Mouse (Mus musculus) heart, postnatal 0 days (tissue): Measurements from ENCODE around the gene Ston1. TPM values are rescaled to one million over a fixed set of nuclear protein-coding genes. Genes with fewer than 3 reads are reported as not detected.
A peak's percentile ranks its signal among the peaks of the same experiment; 100 is the strongest.

ENCODE experiments used
- ATAC-seq: fragments of 200-750 bp; cut with Nextera tagmentation; 2 replicates; pipeline ENCODE4 v1.8.0; 2017; ENCODE audit warnings: low read depth, moderate number of reproducible peaks, moderate library complexity; ENCODE audit not compliant: insufficient read depth
- DNase-seq: peaks from one replicate; pipeline ENCODE4 v3.0.0-alpha.2; 2016; ENCODE audit warnings: low spot score
- H3K27ac ChIP-seq: fragments of 300-500 bp; sonication (generic); 2 replicates; pipeline ENCODE4 v1.5.1; 2014; ENCODE audit warnings: low read depth, mild to moderate bottlenecking
- H3K27me3 ChIP-seq: fragments of 300-500 bp; sonication (generic); 2 replicates; pipeline ENCODE4 v1.6.1; 2014; ENCODE audit warnings: low read length, mixed read lengths; ENCODE audit not compliant: control insufficient read depth, insufficient read depth
- H3K36me3 ChIP-seq: fragments of 300-500 bp; sonication (generic); replicated peaks from 2 replicates; pipeline ENCODE4 v1.6.1; 2014; ENCODE audit warnings: low read length, mixed read lengths; ENCODE audit not compliant: control insufficient read depth, insufficient read depth
- H3K4me1 ChIP-seq: fragments of 300-500 bp; sonication (generic); 2 replicates; pipeline ENCODE4 v1.6.1; 2014; ENCODE audit warnings: antibody characterized with exemption; ENCODE audit not compliant: control insufficient read depth, insufficient read depth
- H3K4me2 ChIP-seq: fragments of 300-500 bp; sonication (generic); 2 replicates; pipeline ENCODE4 v1.6.1; 2014; ENCODE audit warnings: low read depth, mild to moderate bottlenecking, low read length, moderate library complexity
- H3K4me3 ChIP-seq: fragments of 300-500 bp; sonication (generic); 2 replicates; pipeline ENCODE4 v1.5.1; 2014; ENCODE audit warnings: low read depth, low read length
- H3K9ac ChIP-seq: fragments of 300-500 bp; sonication (generic); replicated peaks from 2 replicates; pipeline ENCODE4 v1.6.1; 2014; ENCODE audit warnings: low read depth, low read length, mixed read lengths
- H3K9me3 ChIP-seq: fragments of 300-500 bp; sonication (generic); replicated peaks from 2 replicates; pipeline ENCODE4 v1.6.1; 2016; ENCODE audit warnings: low read length; ENCODE audit not compliant: control insufficient read depth
- CTCF ChIP-seq: IDR thresholded peaks from 2 replicates; pipeline ENCODE4 v1.5.1; 2016; ENCODE audit warnings: antibody characterized with exemption, control low read depth, low read depth
- EP300 ChIP-seq: IDR thresholded peaks from 2 replicates; pipeline ENCODE4 v1.6.1; 2016; ENCODE audit warnings: antibody characterized with exemption, low read depth
- WGBS: fragments of 180-500 bp; shearing (Covaris S2); extraction: QIAGEN DNeasy Blood & Tissue Kit; methylation state at CpG from one replicate; pipeline ENCODE4 v1.1.7; 2014; 5-methylcytosine and 5-hydroxymethylcytosine counted together
- polyA plus RNA-seq: library from polyadenylated mRNA; unstranded; fragments of >200 nt; fragmentation: Nextera tagmentation; extraction: Ambion mirVana; gene quantifications from 2 replicates; pipeline ENCODE4 v1.2.1, GENCODE M21; 2015
- total RNA-seq: library from RNA; depleted of rRNA; stranded (reverse); fragments of >200 nt; gene quantifications from 2 replicates; pipeline ENCODE4 v1.2.3, GENCODE M21; 2014; ENCODE audit warnings: low replicate concordance

Gene Ston1
- total and polyA plus RNA-seq, 2 experiments from 2014 or later = 3.9 to 4.2 TPM

DNA sequence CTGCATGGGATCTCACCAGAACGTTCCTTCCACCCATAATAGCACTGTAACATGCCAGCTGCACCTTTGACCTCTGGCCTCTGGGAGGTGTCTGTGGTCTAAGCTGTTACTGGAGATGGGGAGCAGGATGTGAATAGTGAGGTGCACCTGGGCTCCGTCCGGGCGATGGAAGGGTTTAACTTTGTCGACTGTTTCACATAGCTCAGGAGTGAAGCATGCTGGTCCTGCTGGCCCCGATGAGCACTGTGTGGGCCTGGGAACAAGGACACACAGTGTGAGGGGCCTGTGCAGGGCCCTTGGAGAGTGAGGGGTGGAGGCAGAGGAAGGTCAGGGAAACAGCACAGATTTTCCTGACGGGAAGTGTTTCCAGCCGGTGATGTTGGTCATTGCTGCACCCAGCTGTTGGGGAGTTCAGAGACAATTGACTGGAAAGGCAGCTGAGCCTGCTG is 44.5 kb upstream of the Ston1 start:
- Histone ChIP-seq H3K27ac (peak overlapping the region; percentile 40; the same call in 1 of the 2 replicates), H3K27me3 (no peaks in the 10 kb centered on the region), H3K4me3 (no peak overlapping the region), H3K36me3 (peaks cover 27% of the 10 kb centered on the region; the same call in 1 of the 2 replicates), H3K9ac (no peak overlapping the region), H3K9me3 (no peaks in the 10 kb centered on the region), H3K4me1 (no peaks in the 10 kb centered on the region), H3K4me2 (no peak overlapping the region)
- TF ChIP-seq EP300 (no peak), CTCF (no peak)
- 0 out of 2 replicates have a peak, but pooled peaks have one; percentile 21 for ATAC-seq
- 42% methylated on average over 8 of the region's 8 CpGs for WGBS
- no peak for DNase-seq

DNA sequence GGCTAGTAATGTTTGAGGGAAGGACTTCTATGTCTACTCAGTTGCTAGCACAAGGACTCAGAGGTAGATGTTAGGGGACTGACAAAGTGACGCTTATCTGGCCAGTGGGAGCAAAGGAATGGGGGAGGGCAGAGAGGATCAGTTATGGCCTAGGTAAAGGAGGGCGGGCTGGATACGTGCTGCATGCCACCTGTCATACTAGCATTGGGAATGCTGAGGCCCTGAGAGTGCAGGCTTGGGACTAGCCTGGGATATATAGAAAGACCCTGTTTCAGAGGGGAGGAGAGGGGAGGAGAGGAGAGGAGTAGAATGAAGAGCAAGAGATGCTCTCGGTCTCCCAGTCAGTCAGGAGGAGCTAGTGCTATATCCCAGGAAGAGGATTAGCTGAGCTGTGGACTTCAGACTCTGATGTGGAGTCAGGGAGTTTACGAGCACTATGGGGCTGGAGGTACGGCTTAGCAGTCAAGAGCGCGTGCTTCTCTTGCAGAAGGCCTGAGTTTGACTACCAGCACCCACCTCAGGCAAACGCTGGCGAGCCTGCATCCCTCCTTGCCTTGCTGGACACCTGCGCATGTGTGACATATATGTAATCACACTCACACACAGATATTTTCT is 43.9 kb upstream of the Ston1 start:
- Histone ChIP-seq H3K4me1 (no peaks in the 10 kb centered on the region), H3K27ac (no peak overlapping the region; the same call in 1 of the 2 replicates), H3K36me3 (peaks cover 24% of the 10 kb centered on the region; the same call in 1 of the 2 replicates), H3K4me2 (no peak overlapping the region), H3K9ac (no peak overlapping the region), H3K9me3 (no peaks in the 10 kb centered on the region), H3K27me3 (no peaks in the 10 kb centered on the region), H3K4me3 (no peak overlapping the region)
- ATAC-seq = no peak
- WGBS = 88% methylated on average over 11 of the region's 11 CpGs
- TF ChIP-seq CTCF (no peak), EP300 (no peak)
- DNase-seq = no peak

GRCm38 (mm10) chr17:88556176-88556575 is 41.3 kb upstream of the Ston1 start:
- ATAC-seq = no peak
- TF ChIP-seq EP300 (no peak), CTCF (no peak)

GRCm38 (mm10) chr17:88556688-88557087 is 40.8 kb upstream of the Ston1 start:
- DNase-seq = no peak
- ATAC-seq = no peak
- no peaks in the 10 kb centered on the region for H3K4me1 ChIP-seq
- WGBS = 78% methylated on average over 4 of the region's 4 CpGs
- no peak overlapping the region for H3K27ac ChIP-seq
- no peak overlapping the region for H3K4me2 ChIP-seq
- H3K4me3 ChIP-seq = no peak overlapping the region
- no peak overlapping the region for H3K9ac ChIP-seq
- TF ChIP-seq CTCF = peak; percentile 2; the same call in 1 of the 2 replicates
- no peak for TF ChIP-seq EP300
- H3K9me3 ChIP-seq = no peaks in the 10 kb centered on the region
- H3K27me3 ChIP-seq = no peaks in the 10 kb centered on the region
- peaks cover 20% of the 10 kb centered on the region for H3K36me3 ChIP-seq

More at GRCm38 (mm10) chr17:88556176-88556575, 41.3 kb upstream of the Ston1 start:
- H3K9ac ChIP-seq = no peak overlapping the region
- peaks cover 18% of the 10 kb centered on the region for H3K36me3 ChIP-seq
- 74% methylated on average over 13 of the region's 13 CpGs for WGBS
- H3K4me1 ChIP-seq = no peaks in the 10 kb centered on the region
- no peak overlapping the region for H3K4me3 ChIP-seq
- DNase-seq = no peak
- no peaks in the 10 kb centered on the region for H3K9me3 ChIP-seq
- H3K27ac ChIP-seq = no peak overlapping the region
- H3K27me3 ChIP-seq = no peaks in the 10 kb centered on the region
- no peak overlapping the region for H3K4me2 ChIP-seq

DNA sequence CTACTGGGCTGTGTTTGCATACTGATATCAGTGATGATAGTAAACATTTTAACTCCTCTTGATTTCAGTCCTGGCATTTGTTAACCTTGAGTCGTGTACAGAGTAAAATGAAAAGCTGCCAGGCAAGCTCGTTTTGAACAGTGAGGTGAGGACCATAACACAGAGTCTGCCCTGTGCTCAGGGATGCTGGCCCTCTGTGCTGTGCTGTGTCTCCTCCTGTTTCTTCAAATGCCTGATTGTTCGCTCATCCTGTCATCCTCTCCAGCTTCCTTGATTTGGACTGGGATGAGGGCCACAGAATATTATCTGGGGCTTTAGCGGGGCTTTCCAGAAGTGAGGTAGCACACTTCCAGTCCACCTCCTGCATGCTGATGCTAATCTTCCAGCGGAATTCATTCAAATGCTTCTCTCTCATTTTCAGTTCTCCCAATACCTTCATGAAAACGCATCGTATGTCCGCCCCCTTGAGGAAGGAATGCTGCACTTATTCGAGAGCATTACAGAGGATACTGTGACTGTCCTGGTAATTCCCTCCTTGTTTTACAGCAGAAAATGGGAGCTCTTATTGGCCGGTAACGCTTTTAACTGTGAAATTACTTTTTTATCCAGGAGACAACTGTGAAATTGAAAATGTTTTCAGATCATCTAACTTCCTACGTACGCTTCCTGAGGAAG is 39.2 kb upstream of the Ston1 start:
- H3K27me3 ChIP-seq = no peaks in the 10 kb centered on the region
- H3K4me2 ChIP-seq = no peak overlapping the region
- ATAC-seq = peak; percentile 68
- H3K4me1 ChIP-seq = no peaks in the 10 kb centered on the region
- H3K9me3 ChIP-seq = no peaks in the 10 kb centered on the region
- 32% methylated on average over 13 of the region's 13 CpGs for WGBS
- DNase-seq = peak; percentile 69
- H3K27ac ChIP-seq = no peak overlapping the region
- no peak overlapping the region for H3K9ac ChIP-seq
- H3K4me3 ChIP-seq = no peak overlapping the region
- TF ChIP-seq CTCF = peak; percentile 94
- no peak for TF ChIP-seq EP300
- peaks cover 23% of the 10 kb centered on the region for H3K36me3 ChIP-seq
